Mouse (Mus musculus): ENCODE measurements at regions not wholly inside any gene's neighbourhood (a gene's known extent, or its start where the extent isn't known, plus 50 kb on each side); places are given as distances from the start of the nearest gene placed in this dataset.

DNA sequence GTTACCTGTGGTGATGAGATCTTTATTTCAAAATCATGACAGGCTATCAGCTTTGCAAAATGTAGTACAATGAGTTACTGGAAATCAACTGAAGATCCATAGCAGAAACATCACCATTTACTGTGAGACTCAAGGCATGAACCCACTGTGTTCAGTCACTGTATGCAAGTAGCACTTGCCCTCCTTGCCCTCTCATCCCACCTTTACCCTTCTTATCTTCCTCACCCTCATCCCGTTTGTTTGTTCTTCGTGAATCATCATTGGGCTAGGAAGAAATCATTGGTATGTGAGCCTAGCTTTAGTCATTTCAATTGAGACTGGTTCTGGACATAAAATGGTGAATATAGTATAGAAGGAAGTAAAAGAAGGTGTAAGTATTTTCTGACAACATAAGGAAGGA, 223.6 kb downstream of the Gm5447 start:
- Histone ChIP-seq H3K27ac (replicated peaks) (no peak overlapping the region), H3K4me3 (no peak overlapping the region), H3K36me3 (no peaks in the 10 kb centered on the region), H3K4me2 (replicated peaks) (no peak overlapping the region), H3K27me3 (no peaks in the 10 kb centered on the region), H3K9me3 (no peaks in the 10 kb centered on the region), H3K9ac (replicated peaks) (no peak overlapping the region), H3K4me1 (no peaks in the 10 kb centered on the region)
- ATAC-seq (replicated peaks): no peak
- WGBS: 90% methylated on average over 2 of the region's 2 CpGs

- Histone ChIP-seq H3K4me2 (replicated peaks) (no peak overlapping the region), H3K27me3 (no peaks in the 10 kb centered on the region), H3K27ac (replicated peaks) (no peak overlapping the region), H3K4me1 (no peaks in the 10 kb centered on the region), H3K36me3 (no peaks in the 10 kb centered on the region), H3K9me3 (no peaks in the 10 kb centered on the region), H3K4me3 (no peak overlapping the region), H3K9ac (replicated peaks) (no peak overlapping the region)
- WGBS: 100% methylated on average over 1 of the region's 1 CpGs
- ATAC-seq (replicated peaks): no peak
These were observed 225.4 kb downstream of the Gm5447 start for GRCm38 (mm10) chr13:31199384-31199783.

DNA sequence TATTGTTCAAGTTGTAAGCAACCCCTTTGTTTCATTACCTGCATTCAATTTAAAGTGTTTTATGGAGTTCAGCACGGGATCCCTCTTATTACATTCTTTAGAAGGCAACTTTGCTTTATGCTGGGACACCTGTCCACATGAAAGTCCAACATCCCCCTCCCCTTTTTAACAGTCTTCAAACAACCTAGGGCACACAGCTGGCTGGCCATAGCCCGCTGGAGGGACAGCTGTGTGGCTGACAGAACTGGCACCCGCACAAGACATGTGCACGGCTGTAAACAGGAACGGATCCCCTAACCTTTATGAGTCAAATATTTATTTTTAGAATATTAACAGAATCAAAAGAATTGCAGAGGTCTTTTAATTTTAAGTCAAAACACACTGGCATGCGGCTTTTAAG, 230.1 kb downstream of the Gm5447 start:
- no peak for ATAC-seq (replicated peaks)
- 74% methylated on average over 6 of the region's 6 CpGs for WGBS
- H3K27ac ChIP-seq (replicated peaks): no peak overlapping the region
- H3K9me3 ChIP-seq: no peaks in the 10 kb centered on the region
- no peak overlapping the region for H3K4me3 ChIP-seq
- H3K4me2 ChIP-seq (replicated peaks): no peak overlapping the region
- no peaks in the 10 kb centered on the region for H3K27me3 ChIP-seq
- H3K36me3 ChIP-seq: no peaks in the 10 kb centered on the region
- H3K9ac ChIP-seq (replicated peaks): no peak overlapping the region
- no peaks in the 10 kb centered on the region for H3K4me1 ChIP-seq

DNA sequence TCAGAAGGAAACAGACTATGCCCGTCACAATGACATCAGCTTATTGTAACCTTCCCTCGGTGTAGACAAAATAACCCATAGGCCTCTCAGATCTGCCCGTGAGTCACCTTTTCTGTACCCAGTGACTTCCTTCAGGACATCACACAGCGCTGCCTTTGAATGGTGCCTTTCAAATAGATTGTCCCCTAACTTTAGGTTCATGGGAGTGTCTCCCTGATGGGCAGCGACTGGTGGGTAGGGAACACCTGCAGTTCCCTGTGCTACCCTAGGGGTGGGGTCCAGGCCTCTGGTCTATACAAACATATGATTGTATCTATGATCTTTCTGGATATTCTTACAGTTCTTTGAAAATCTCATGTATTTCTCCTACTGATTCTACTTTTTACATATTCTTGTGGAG, 232.4 kb downstream of the Gm5447 start:
- Histone ChIP-seq H3K36me3 (no peaks in the 10 kb centered on the region), H3K9me3 (no peaks in the 10 kb centered on the region), H3K4me3 (no peak overlapping the region), H3K4me2 (replicated peaks) (no peak overlapping the region), H3K4me1 (no peaks in the 10 kb centered on the region), H3K27me3 (no peaks in the 10 kb centered on the region), H3K9ac (replicated peaks) (no peak overlapping the region), H3K27ac (replicated peaks) (no peak overlapping the region)
- 32% methylated on average over 5 of the region's 5 CpGs for WGBS
- ATAC-seq (replicated peaks): no peak

DNA sequence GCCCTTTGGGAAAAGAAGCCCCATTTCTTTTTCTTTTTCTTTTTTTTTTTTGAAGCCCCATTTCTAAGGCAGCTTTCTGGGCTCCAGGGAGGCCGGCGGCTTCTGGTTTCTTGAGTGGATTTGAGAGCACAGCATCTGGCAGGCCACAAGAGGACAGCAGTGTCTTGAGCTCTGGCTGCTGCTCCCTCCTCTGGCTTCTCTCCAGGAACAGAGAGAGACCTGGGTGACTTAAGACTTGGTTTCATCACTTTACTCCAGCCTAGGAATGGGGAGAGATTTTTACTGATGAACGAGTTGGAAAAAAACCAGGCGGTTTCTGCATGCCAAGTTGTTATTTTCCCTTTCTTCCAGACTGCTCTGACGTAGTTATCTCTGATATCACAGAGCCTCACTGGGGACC, 233.7 kb downstream of the Gm5447 start:
- H3K27me3 ChIP-seq: no peaks in the 10 kb centered on the region
- no peaks in the 10 kb centered on the region for H3K4me1 ChIP-seq
- no peak overlapping the region for H3K4me2 ChIP-seq (replicated peaks)
- ATAC-seq (replicated peaks): 0 out of 2 replicates have a peak, but pooled peaks have one; percentile 46
- 63% methylated on average over 5 of the region's 5 CpGs for WGBS
- H3K36me3 ChIP-seq: no peaks in the 10 kb centered on the region
- no peaks in the 10 kb centered on the region for H3K9me3 ChIP-seq
- no peak overlapping the region for H3K27ac ChIP-seq (replicated peaks)
- H3K4me3 ChIP-seq: no peak overlapping the region
- no peak overlapping the region for H3K9ac ChIP-seq (replicated peaks)

GRCm38 (mm10) chr13:31223016-31223415, 249.0 kb downstream of the Gm5447 start:
- Histone ChIP-seq H3K4me1 (no peaks in the 10 kb centered on the region), H3K36me3 (no peaks in the 10 kb centered on the region), H3K27me3 (no peaks in the 10 kb centered on the region), H3K9ac (replicated peaks) (no peak overlapping the region), H3K4me2 (replicated peaks) (no peak overlapping the region), H3K4me3 (no peak overlapping the region), H3K27ac (replicated peaks) (no peak overlapping the region), H3K9me3 (no peaks in the 10 kb centered on the region)
- no peak for ATAC-seq (replicated peaks)
- 84% methylated on average over 2 of the region's 2 CpGs for WGBS

DNA sequence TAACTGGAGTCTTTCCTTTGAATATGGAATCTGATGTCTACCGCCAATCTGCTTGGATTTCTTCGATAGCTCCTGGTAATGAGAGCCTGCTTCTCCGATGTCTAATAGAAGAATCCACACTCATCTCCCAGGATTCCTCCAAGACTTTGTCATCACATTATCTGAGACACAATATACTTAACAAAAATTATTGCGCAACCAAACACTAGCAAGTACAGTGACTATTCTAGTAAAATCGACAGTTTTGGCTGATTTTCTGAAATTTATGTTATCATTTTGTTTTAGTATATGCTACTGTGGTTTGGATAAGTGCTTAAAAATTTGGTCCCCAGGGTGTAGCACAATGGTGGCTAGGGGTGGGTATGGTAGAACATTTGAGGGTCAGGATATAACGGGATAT, 266.5 kb downstream of the Gm5447 start:
- Histone ChIP-seq H3K4me1 (no peaks in the 10 kb centered on the region), H3K27ac (replicated peaks) (no peak overlapping the region), H3K9me3 (no peaks in the 10 kb centered on the region), H3K27me3 (no peaks in the 10 kb centered on the region), H3K4me2 (replicated peaks) (no peak overlapping the region), H3K36me3 (no peaks in the 10 kb centered on the region), H3K4me3 (no peak overlapping the region), H3K9ac (replicated peaks) (no peak overlapping the region)
- WGBS: 95% methylated on average over 6 of the region's 6 CpGs
- ATAC-seq (replicated peaks): no peak

DNA sequence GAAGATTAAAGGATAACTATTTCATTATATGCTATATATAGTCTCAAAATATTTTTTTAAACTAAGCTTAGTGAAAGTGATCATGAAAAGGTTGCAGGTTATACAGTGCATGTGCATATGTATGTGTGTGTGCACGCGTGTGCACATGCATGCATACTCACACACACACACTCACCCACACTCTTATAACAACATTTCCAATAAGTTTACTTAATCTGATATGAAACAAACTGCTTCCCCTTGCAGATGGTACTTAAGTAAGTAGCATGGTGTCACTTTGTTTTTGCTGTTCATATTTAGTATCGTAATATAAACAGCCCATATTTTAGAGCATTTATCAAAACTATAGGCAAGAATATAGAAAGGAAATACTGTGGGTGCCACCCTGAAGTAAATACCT, 275.0 kb downstream of the Gm5447 start:
- no peak; the same call in 1 of the 2 replicates for ATAC-seq (replicated peaks)
- H3K4me2 ChIP-seq (replicated peaks): no peak overlapping the region
- H3K4me1 ChIP-seq: no peaks in the 10 kb centered on the region
- H3K27ac ChIP-seq (replicated peaks): peak overlapping the region; percentile 69
- WGBS: 84% methylated on average over 3 of the region's 3 CpGs
- H3K9me3 ChIP-seq: no peaks in the 10 kb centered on the region
- H3K4me3 ChIP-seq: no peak overlapping the region
- H3K27me3 ChIP-seq: no peaks in the 10 kb centered on the region
- H3K9ac ChIP-seq (replicated peaks): no peak overlapping the region
- no peaks in the 10 kb centered on the region for H3K36me3 ChIP-seq

GRCm38 (mm10) chr13:31249525-31249924, 275.5 kb downstream of the Gm5447 start:
- Histone ChIP-seq H3K9ac (replicated peaks) (no peak overlapping the region), H3K4me3 (no peak overlapping the region), H3K9me3 (no peaks in the 10 kb centered on the region), H3K36me3 (no peaks in the 10 kb centered on the region), H3K4me2 (replicated peaks) (no peak overlapping the region), H3K27me3 (no peaks in the 10 kb centered on the region), H3K4me1 (no peaks in the 10 kb centered on the region), H3K27ac (replicated peaks) (peak overlapping the region; percentile 69)
- WGBS: 66% methylated on average over 5 of the region's 5 CpGs
- peak; percentile 83 for ATAC-seq (replicated peaks)

DNA sequence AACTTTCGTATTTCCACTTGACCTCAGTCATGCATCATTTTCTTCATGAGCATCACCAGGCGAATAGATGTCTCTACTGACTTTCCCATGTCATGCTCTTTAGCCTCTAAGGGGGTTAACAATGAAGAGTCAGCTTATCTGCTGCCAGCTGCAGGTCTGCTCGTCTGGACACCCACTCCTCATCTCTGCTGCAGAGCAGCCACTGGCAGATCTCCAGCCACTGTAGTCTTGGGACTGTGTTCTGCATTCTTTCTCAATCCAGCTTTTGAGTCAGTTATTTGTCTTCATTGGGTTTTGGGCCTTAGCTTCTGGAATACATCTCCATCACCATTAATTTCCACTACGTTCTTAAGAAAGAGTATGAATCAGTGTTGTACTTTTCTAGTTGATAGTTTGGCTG, 280.0 kb downstream of the Gm5447 start:
- Histone ChIP-seq H3K27me3 (no peaks in the 10 kb centered on the region), H3K4me1 (no peaks in the 10 kb centered on the region), H3K27ac (replicated peaks) (no peak overlapping the region), H3K9me3 (no peaks in the 10 kb centered on the region), H3K4me2 (replicated peaks) (no peak overlapping the region), H3K4me3 (no peak overlapping the region), H3K36me3 (no peaks in the 10 kb centered on the region), H3K9ac (replicated peaks) (no peak overlapping the region)
- ATAC-seq (replicated peaks): no peak
- 80% methylated on average over 4 of the region's 4 CpGs for WGBS

- H3K9me3 ChIP-seq: no peaks in the 10 kb centered on the region
- ATAC-seq (replicated peaks): no peak
- no peaks in the 10 kb centered on the region for H3K36me3 ChIP-seq
- no peak overlapping the region for H3K4me2 ChIP-seq (replicated peaks)
- no peak overlapping the region for H3K4me3 ChIP-seq
- no peaks in the 10 kb centered on the region for H3K27me3 ChIP-seq
- H3K9ac ChIP-seq (replicated peaks): no peak overlapping the region
- 84% methylated on average over 3 of the region's 3 CpGs for WGBS
- no peak overlapping the region for H3K27ac ChIP-seq (replicated peaks)
- no peaks in the 10 kb centered on the region for H3K4me1 ChIP-seq
These were observed 280.7 kb downstream of the Gm5447 start for GRCm38 (mm10) chr13:31254744-31255143.

- H3K36me3 ChIP-seq: no peaks in the 10 kb centered on the region
- no peak overlapping the region for H3K27ac ChIP-seq (replicated peaks)
- H3K9me3 ChIP-seq: no peaks in the 10 kb centered on the region
- H3K4me2 ChIP-seq (replicated peaks): no peak overlapping the region
- no peak for ATAC-seq (replicated peaks)
- WGBS: 89% methylated on average over 3 of the region's 3 CpGs
- H3K4me3 ChIP-seq: no peak overlapping the region
- H3K4me1 ChIP-seq: no peaks in the 10 kb centered on the region
- no peaks in the 10 kb centered on the region for H3K27me3 ChIP-seq
- no peak overlapping the region for H3K9ac ChIP-seq (replicated peaks)
These were observed 281.5 kb downstream of the Gm5447 start for GRCm38 (mm10) chr13:31255506-31255905.

GRCm38 (mm10) chr13:31267865-31268264, 288.1 kb upstream of the Foxq1 start:
- Histone ChIP-seq H3K9me3 (no peaks in the 10 kb centered on the region), H3K27ac (replicated peaks) (no peak overlapping the region), H3K27me3 (no peaks in the 10 kb centered on the region), H3K9ac (replicated peaks) (no peak overlapping the region), H3K4me3 (no peak overlapping the region), H3K36me3 (no peaks in the 10 kb centered on the region), H3K4me1 (no peaks in the 10 kb centered on the region), H3K4me2 (replicated peaks) (no peak overlapping the region)
- WGBS: 84% methylated on average over 3 of the region's 3 CpGs
- ATAC-seq (replicated peaks): no peak
